Mouse (Mus musculus): ENCODE measurements around the gene Olfr1454. TPM values are rescaled to one million over a fixed set of nuclear protein-coding genes. Genes with fewer than 3 reads are reported as not detected.

The Olfr1454 gene
- total RNA-seq (2022), result not detected

GRCm38 (mm10) chr19:13060310-13060709, at the start of gene Olfr1454:
Gene Olfr1454 (plus strand): TSS chr19:13060610.
- no peak for DNase-seq (ENCODE audit: low spot score in 2 of 2)

GRCm38 (mm10) chr19:13028227-13028626, 32.2 kb upstream of the Olfr1454 start, which contains the start of gene Olfr1453:
Gene Olfr1453 (minus strand): TSS chr19:13028327.
- no peak for DNase-seq (ENCODE audit: low spot score in 2 of 2)

GRCm38 (mm10) chr19:13093908-13094307, 33.5 kb downstream of the Olfr1454 start:
- no peak for DNase-seq (ENCODE audit: low spot score in 2 of 2)

GRCm38 (mm10) chr19:13097791-13098190, 37.4 kb downstream of the Olfr1454 start, which contains the start of gene Olfr1457:
Gene Olfr1457 (minus strand): TSS chr19:13097891.
- no peak for DNase-seq (ENCODE audit: low spot score in 2 of 2)

GRCm38 (mm10) chr19:13106675-13107074, 46.3 kb downstream of the Olfr1454 start, which contains the start of gene Olfr1458:
Gene Olfr1458 (minus strand): TSS chr19:13106775.
- DNase-seq (ENCODE audit: low spot score in 2 of 2), result no peak

Other genes starting within 250 kb of the Olfr1454 start
- gene Gm5244, start 213.9 kb upstream of the Olfr1454 start, total RNA-seq (2022), result not detected
- gene Olfr1444, start 203.3 kb upstream of the Olfr1454 start, total RNA-seq (2022), result not detected
- not detected for gene Olfr1445, start 176.8 kb upstream of the Olfr1454 start, total RNA-seq (2022)
- gene Olfr1446, start 167.1 kb upstream of the Olfr1454 start, total RNA-seq (2022), result not detected
- gene Olfr1447, start 156.9 kb upstream of the Olfr1454 start, total RNA-seq (2022), result not detected
- not detected for gene Olfr1448, start 136.2 kb upstream of the Olfr1454 start, total RNA-seq (2022)
- not detected for gene Olfr1449, start 129.8 kb upstream of the Olfr1454 start, total RNA-seq (2022)
- not detected for gene Olfr1450, start 110.4 kb upstream of the Olfr1454 start, total RNA-seq (2022)
- gene Olfr1451, start 65.6 kb upstream of the Olfr1454 start, total RNA-seq (2022), result not detected
- not detected for gene Olfr1453, start 32.3 kb upstream of the Olfr1454 start, total RNA-seq (2022)
- gene Olfr1457, start 37.3 kb downstream of the Olfr1454 start, total RNA-seq (2022), result not detected
- gene Olfr1458, start 46.2 kb downstream of the Olfr1454 start, total RNA-seq (2022), result not detected
- gene Olfr1459, start 88.9 kb downstream of the Olfr1454 start, total RNA-seq (2022), result not detected
- not detected for gene Olfr1461, start 102.4 kb downstream of the Olfr1454 start, total RNA-seq (2022)
- not detected for gene Olfr1462, start 125.1 kb downstream of the Olfr1454 start, total RNA-seq (2022)
- not detected for gene Olfr1463, start 170.7 kb downstream of the Olfr1454 start, total RNA-seq (2022)

Data from gastrocnemius, adult 8-10 months (tissue).